Mouse (Mus musculus): ENCODE data around the gene Apol7e. TPM values are rescaled to one million over a fixed set of nuclear protein-coding genes. Genes with fewer than 3 reads are reported as not detected.

The Apol7e gene
- polyA plus RNA-seq, 1 experiment from 2014 or later, result not detected

- ATAC-seq (replicated peaks; ENCODE audit: low FRiP score), result no peak
- Histone ChIP-seq H3K4me2 (ENCODE audit: low read depth, low read length, severe bottlenecking) (no peak overlapping the region), H3K4me3 (ENCODE audit: low read depth, low read length) (no peak overlapping the region), H3K4me1 (replicated peaks; ENCODE audit: control insufficient read depth, insufficient read depth, low read length) (no peaks in the 10 kb centered on the region), H3K27ac (ENCODE audit: low read depth, low read length) (no peak overlapping the region), H3K9ac (ENCODE audit: low read length) (no peak overlapping the region), H3K9me3 (ENCODE audit: control insufficient read depth, low read length) (no peaks in the 10 kb centered on the region), H3K36me3 (ENCODE audit: control insufficient read depth, insufficient read depth, low read length) (no peaks in the 10 kb centered on the region; the same call in 1 of the 2 replicates), H3K27me3 (ENCODE audit: control insufficient read depth, insufficient read depth, low read length) (no peaks in the 10 kb centered on the region)
- DNase-seq (ENCODE audit: low spot score), result no peak
- WGBS, result 81% methylated on average over 22 of the region's 22 CpGs
Measured at GRCm38 (mm10) chr15:77761561-77762380, 63.1 kb downstream of the Apol7e start.

GRCm38 (mm10) chr15:77763050-77763449, 64.4 kb downstream of the Apol7e start:
- H3K4me1 ChIP-seq (replicated peaks; ENCODE audit: control insufficient read depth, insufficient read depth, low read length), result no peaks in the 10 kb centered on the region
- H3K4me2 ChIP-seq (ENCODE audit: low read depth, low read length, severe bottlenecking), result no peak overlapping the region
- no peaks in the 10 kb centered on the region for H3K27me3 ChIP-seq (ENCODE audit: control insufficient read depth, insufficient read depth, low read length)
- no peaks in the 10 kb centered on the region for H3K9me3 ChIP-seq (ENCODE audit: control insufficient read depth, low read length)
- H3K36me3 ChIP-seq (ENCODE audit: control insufficient read depth, insufficient read depth, low read length), result no peaks in the 10 kb centered on the region; the same call in 1 of the 2 replicates
- H3K4me3 ChIP-seq (ENCODE audit: low read depth, low read length), result no peak overlapping the region
- WGBS, result 90% methylated on average over 16 of the region's 16 CpGs
- H3K27ac ChIP-seq (ENCODE audit: low read depth, low read length), result no peak overlapping the region
- H3K9ac ChIP-seq (ENCODE audit: low read length), result no peak overlapping the region
- DNase-seq (ENCODE audit: low spot score) (no peak), ATAC-seq (replicated peaks; ENCODE audit: low FRiP score) (no peak)

GRCm38 (mm10) chr15:77763702-77764101, 65.0 kb downstream of the Apol7e start:
- H3K4me2 ChIP-seq (ENCODE audit: low read depth, low read length, severe bottlenecking), result no peak overlapping the region
- ATAC-seq (replicated peaks; ENCODE audit: low FRiP score), result no peak
- no peak for DNase-seq (ENCODE audit: low spot score)
- H3K27me3 ChIP-seq (ENCODE audit: control insufficient read depth, insufficient read depth, low read length), result no peaks in the 10 kb centered on the region
- no peaks in the 10 kb centered on the region for H3K9me3 ChIP-seq (ENCODE audit: control insufficient read depth, low read length)
- H3K4me1 ChIP-seq (replicated peaks; ENCODE audit: control insufficient read depth, insufficient read depth, low read length), result no peaks in the 10 kb centered on the region
- H3K27ac ChIP-seq (ENCODE audit: low read depth, low read length), result no peak overlapping the region
- no peaks in the 10 kb centered on the region; the same call in 1 of the 2 replicates for H3K36me3 ChIP-seq (ENCODE audit: control insufficient read depth, insufficient read depth, low read length)
- no peak overlapping the region for H3K4me3 ChIP-seq (ENCODE audit: low read depth, low read length)
- H3K9ac ChIP-seq (ENCODE audit: low read length), result no peak overlapping the region
- 94% methylated on average over 11 of the region's 11 CpGs for WGBS

GRCm38 (mm10) chr15:77764391-77765006, 65.8 kb downstream of the Apol7e start:
- no peak for ATAC-seq (replicated peaks; ENCODE audit: low FRiP score)
- Histone ChIP-seq H3K4me1 (replicated peaks; ENCODE audit: control insufficient read depth, insufficient read depth, low read length) (no peaks in the 10 kb centered on the region), H3K27ac (ENCODE audit: low read depth, low read length) (no peak overlapping the region), H3K9ac (ENCODE audit: low read length) (no peak overlapping the region), H3K27me3 (ENCODE audit: control insufficient read depth, insufficient read depth, low read length) (no peaks in the 10 kb centered on the region), H3K9me3 (ENCODE audit: control insufficient read depth, low read length) (no peaks in the 10 kb centered on the region), H3K36me3 (ENCODE audit: control insufficient read depth, insufficient read depth, low read length) (no peaks in the 10 kb centered on the region; the same call in 1 of the 2 replicates), H3K4me2 (ENCODE audit: low read depth, low read length, severe bottlenecking) (no peak overlapping the region), H3K4me3 (ENCODE audit: low read depth, low read length) (no peak overlapping the region)
- 91% methylated on average over 13 of the region's 13 CpGs for WGBS
- DNase-seq (ENCODE audit: low spot score), result no peak

- H3K4me2 ChIP-seq (ENCODE audit: low read depth, low read length, severe bottlenecking), result no peak overlapping the region
- DNase-seq (ENCODE audit: low spot score), result no peak
- H3K36me3 ChIP-seq (ENCODE audit: control insufficient read depth, insufficient read depth, low read length), result no peaks in the 10 kb centered on the region; the same call in 1 of the 2 replicates
- no peak for ATAC-seq (replicated peaks; ENCODE audit: low FRiP score)
- WGBS, result 95% methylated on average over 16 of the region's 16 CpGs
- no peak overlapping the region for H3K27ac ChIP-seq (ENCODE audit: low read depth, low read length)
- no peaks in the 10 kb centered on the region for H3K9me3 ChIP-seq (ENCODE audit: control insufficient read depth, low read length)
- H3K4me3 ChIP-seq (ENCODE audit: low read depth, low read length), result no peak overlapping the region
- H3K9ac ChIP-seq (ENCODE audit: low read length), result no peak overlapping the region
- no peaks in the 10 kb centered on the region for H3K4me1 ChIP-seq (replicated peaks; ENCODE audit: control insufficient read depth, insufficient read depth, low read length)
- H3K27me3 ChIP-seq (ENCODE audit: control insufficient read depth, insufficient read depth, low read length), result no peaks in the 10 kb centered on the region
Measured at GRCm38 (mm10) chr15:77765484-77766093, 66.9 kb downstream of the Apol7e start.

GRCm38 (mm10) chr15:77766981-77767380, 68.3 kb downstream of the Apol7e start:
- H3K9me3 ChIP-seq (ENCODE audit: control insufficient read depth, low read length), result no peaks in the 10 kb centered on the region
- H3K4me3 ChIP-seq (ENCODE audit: low read depth, low read length), result no peak overlapping the region
- no peak overlapping the region for H3K9ac ChIP-seq (ENCODE audit: low read length)
- peaks cover 6% of the 10 kb centered on the region; the same call in 1 of the 2 replicates for H3K36me3 ChIP-seq (ENCODE audit: control insufficient read depth, insufficient read depth, low read length)
- WGBS, result 94% methylated on average over 11 of the region's 11 CpGs
- H3K27ac ChIP-seq (ENCODE audit: low read depth, low read length), result no peak overlapping the region
- ATAC-seq (replicated peaks; ENCODE audit: low FRiP score) (no peak), DNase-seq (ENCODE audit: low spot score) (no peak)
- no peaks in the 10 kb centered on the region for H3K4me1 ChIP-seq (replicated peaks; ENCODE audit: control insufficient read depth, insufficient read depth, low read length)
- H3K27me3 ChIP-seq (ENCODE audit: control insufficient read depth, insufficient read depth, low read length), result no peaks in the 10 kb centered on the region
- H3K4me2 ChIP-seq (ENCODE audit: low read depth, low read length, severe bottlenecking), result no peak overlapping the region

Other genes with a start within 250 kb of the Apol7e start
- gene Apol10a, start 221.8 kb upstream of the Apol7e start, polyA plus RNA-seq (2014; fragmentation: Nextera tagmentation; extraction: Ambion mirVana), result not detected in 2 replicates
- gene Apol11a, start 190.6 kb upstream of the Apol7e start, polyA plus RNA-seq (2014; fragmentation: Nextera tagmentation; extraction: Ambion mirVana), result not detected in 2 replicates
- not detected in 2 replicates for gene Apol7c, start 165.5 kb upstream of the Apol7e start, polyA plus RNA-seq (2014; fragmentation: Nextera tagmentation; extraction: Ambion mirVana)
- gene 1700025B11Rik, start 137.0 kb upstream of the Apol7e start, polyA plus RNA-seq (2014; fragmentation: Nextera tagmentation; extraction: Ambion mirVana), result not detected in 2 replicates
- gene Apol10b, start 102.7 kb upstream of the Apol7e start, polyA plus RNA-seq (2014; fragmentation: Nextera tagmentation; extraction: Ambion mirVana), result not detected in 2 replicates
- gene Gm36245, start 99.6 kb upstream of the Apol7e start, polyA plus RNA-seq (2014; fragmentation: Nextera tagmentation; extraction: Ambion mirVana), result not detected in 2 replicates
- not detected in 2 replicates for gene Apol11b, start 55.6 kb upstream of the Apol7e start, polyA plus RNA-seq (2014; fragmentation: Nextera tagmentation; extraction: Ambion mirVana)
- gene Apol9b, start 30.2 kb downstream of the Apol7e start, polyA plus RNA-seq (2014; fragmentation: Nextera tagmentation; extraction: Ambion mirVana), result not detected in 2 replicates
- gene Apol8, start 58.1 kb downstream of the Apol7e start, polyA plus RNA-seq (2014; fragmentation: Nextera tagmentation; extraction: Ambion mirVana), result 0.16 and 0.21 TPM in 2 replicates
- 32.0 and 37.4 TPM in 2 replicates for gene Myh9, start 143.3 kb downstream of the Apol7e start, polyA plus RNA-seq (2014; fragmentation: Nextera tagmentation; extraction: Ambion mirVana)
- gene Txn2, start 230.1 kb downstream of the Apol7e start, polyA plus RNA-seq (2014; fragmentation: Nextera tagmentation; extraction: Ambion mirVana), result 232 and 267 TPM in 2 replicates